In genomic region chr14:25751067-25751466, GRCm38 (mm10) we compare ENCODE assay signal across 23 mouse cellular contexts. TPM values are rescaled to one million over a fixed set of nuclear protein-coding genes. Genes with fewer than 3 reads are reported as not detected.
DNase-seq lines count a peak whose midpoint lies in the region; ATAC-seq lines count a peak whose summit lies in the region.
"Had no signal": no experiment of that assay in that cellular context is flagged by ENCODE, and none has a peak within 500 bp of the region (broad histone marks: within the 10 kb centered on the region; RNA-seq: fewer than 3 reads in every experiment).

No protein-coding gene starts in this region.

- peak overlapping the region; percentile 62 for H3K27ac ChIP-seq in embryonic facial prominence, embryonic 13.5 days
- no peak overlapping the region for H3K27ac ChIP-seq in embryonic facial prominence, embryonic 10.5 days (replicated peaks)
- H3K27ac ChIP-seq in heart, embryonic 15.5 days: peak overlapping the region; percentile 33; the same call in 1 of the 2 replicates
- peak overlapping the region; percentile 8; the same call in 1 of the 2 replicates for H3K27ac ChIP-seq in limb, embryonic 13.5 days
- H3K27ac ChIP-seq: forebrain, embryonic 10.5 days; hindbrain, embryonic 12.5 days; kidney, postnatal 0 days; macrophage; midbrain, embryonic 15.5 days; neural tube, embryonic 13.5 days; stomach, embryonic 15.5 days had no signal

- peaks cover 59% of the 10 kb centered on the region for H3K36me3 ChIP-seq in embryonic facial prominence, embryonic 13.5 days
- peaks cover 57% of the 10 kb centered on the region for H3K36me3 ChIP-seq in embryonic facial prominence, embryonic 10.5 days (replicated peaks)
- H3K36me3 ChIP-seq in heart, embryonic 15.5 days: peaks cover 30% of the 10 kb centered on the region; the same call in 1 of the 2 replicates
- H3K36me3 ChIP-seq in limb, embryonic 13.5 days: peaks cover 62% of the 10 kb centered on the region
- H3K36me3 ChIP-seq: midbrain, embryonic 15.5 days; stomach, embryonic 15.5 days had no signal

- no peak overlapping the region for H3K4me3 ChIP-seq in embryonic facial prominence, embryonic 13.5 days
- no peak overlapping the region for H3K4me3 ChIP-seq in embryonic facial prominence, embryonic 10.5 days
- H3K4me3 ChIP-seq in heart, embryonic 15.5 days: no peak overlapping the region
- H3K4me3 ChIP-seq in limb, embryonic 13.5 days: no peak overlapping the region
- H3K4me3 ChIP-seq: forebrain, embryonic 10.5 days; hindbrain, embryonic 12.5 days; midbrain, embryonic 15.5 days; neural tube, embryonic 13.5 days; stomach, embryonic 15.5 days had no signal

- H3K9ac ChIP-seq in embryonic facial prominence, embryonic 13.5 days: no peak overlapping the region
- no peak overlapping the region for H3K9ac ChIP-seq in heart, embryonic 15.5 days
- no peak overlapping the region for H3K9ac ChIP-seq in limb, embryonic 13.5 days
- H3K9ac ChIP-seq: hindbrain, embryonic 12.5 days; midbrain, embryonic 15.5 days; neural tube, embryonic 13.5 days; stomach, embryonic 15.5 days had no signal

- no peaks in the 10 kb centered on the region for H3K9me3 ChIP-seq in embryonic facial prominence, embryonic 13.5 days
- no peaks in the 10 kb centered on the region for H3K9me3 ChIP-seq in embryonic facial prominence, embryonic 10.5 days
- no peaks in the 10 kb centered on the region for H3K9me3 ChIP-seq in heart, embryonic 15.5 days (replicated peaks)
- no peaks in the 10 kb centered on the region for H3K9me3 ChIP-seq in limb, embryonic 13.5 days
- H3K9me3 ChIP-seq: forebrain, embryonic 10.5 days; hindbrain, embryonic 12.5 days; midbrain, embryonic 15.5 days; neural tube, embryonic 13.5 days; stomach, embryonic 15.5 days had no signal

- H3K4me1 ChIP-seq in embryonic facial prominence, embryonic 13.5 days: peaks cover 72% of the 10 kb centered on the region
- H3K4me1 ChIP-seq in embryonic facial prominence, embryonic 10.5 days: peaks cover 65% of the 10 kb centered on the region
- H3K4me1 ChIP-seq in heart, embryonic 15.5 days (replicated peaks): peaks cover 82% of the 10 kb centered on the region
- peaks cover 75% of the 10 kb centered on the region for H3K4me1 ChIP-seq in limb, embryonic 13.5 days

- no peak overlapping the region for H3K4me2 ChIP-seq in embryonic facial prominence, embryonic 13.5 days
- no peak overlapping the region for H3K4me2 ChIP-seq in heart, embryonic 15.5 days
- H3K4me2 ChIP-seq in limb, embryonic 13.5 days (replicated peaks): no peak overlapping the region
- H3K4me2 ChIP-seq: hindbrain, embryonic 12.5 days; midbrain, embryonic 15.5 days; neural tube, embryonic 13.5 days; stomach, embryonic 15.5 days had no signal

- ATAC-seq in embryonic facial prominence, embryonic 13.5 days (ENCODE audit: insufficient number of reproducible peaks, insufficient read depth, low FRiP score, low TSS enrichment, low read depth): no peak
- ATAC-seq in heart, embryonic 15.5 days (replicated peaks; ENCODE audit: insufficient number of reproducible peaks, insufficient read depth, low FRiP score, low read depth): no peak
- no peak for ATAC-seq in limb, embryonic 13.5 days (ENCODE audit: low FRiP score, low read depth)
- ATAC-seq: activated CD4-positive, CD25-positive, alpha-beta regulatory T cell, adult 4 months; forebrain, embryonic 16.5 days; midbrain, embryonic 15.5 days had no signal

- no peaks in the 10 kb centered on the region for H3K27me3 ChIP-seq in embryonic facial prominence, embryonic 13.5 days
- no peaks in the 10 kb centered on the region for H3K27me3 ChIP-seq in embryonic facial prominence, embryonic 10.5 days (replicated peaks; ENCODE audit: low read depth, poor library complexity, severe bottlenecking)
- no peaks in the 10 kb centered on the region for H3K27me3 ChIP-seq in heart, embryonic 15.5 days
- no peaks in the 10 kb centered on the region for H3K27me3 ChIP-seq in limb, embryonic 13.5 days
- H3K27me3 ChIP-seq: hindbrain, embryonic 12.5 days; midbrain, embryonic 15.5 days; neural tube, embryonic 13.5 days; stomach, embryonic 15.5 days had no signal

- no peak for DNase-seq in embryonic facial prominence, embryonic 10.5 days (ENCODE audit: low spot score)
- DNase-seq in heart, adult 9 months (ENCODE audit: low spot score in 2 of 2): no peak
- DNase-seq in adipocyte (ENCODE audit: low spot score): peak; percentile 69
- DNase-seq in frontal cortex, adult 2 months (ENCODE audit: extremely low spot score in 1 of 2, low spot score in 1 of 2): no peak
- DNase-seq: cerebellum, adult 8-10 months; cerebellum, postnatal 36 days; embryo, embryonic 11 days; heart, postnatal 14 days; kidney, adult 2 months; right cerebral cortex, postnatal 4 days; thymus, postnatal 25 days had no signal

- 91% methylated on average over 5 of the region's 5 CpGs for WGBS in embryonic facial prominence, embryonic 13.5 days
- 93% methylated on average over 5 of the region's 5 CpGs for WGBS in embryonic facial prominence, embryonic 10.5 days
- WGBS in heart, embryonic 15.5 days: 79% methylated on average over 5 of the region's 5 CpGs
- 89% methylated on average over 5 of the region's 5 CpGs for WGBS in limb, embryonic 13.5 days

RNA-seq across cellular contexts. Expression of gene Zcchc24, which starts 17.8 kb away (rescaled TPM):
- polyA plus RNA-seq in embryonic facial prominence, embryonic 13.5 days (2015; fragmentation: Nextera tagmentation; extraction: Ambion mirVana): 29.4 and 32.7 TPM in 2 replicates
- 12.9 and 15.2 TPM in 2 replicates for polyA plus RNA-seq in embryonic facial prominence, embryonic 10.5 days (2016; fragmentation: Nextera tagmentation; extraction: Ambion mirVana)
- 22.4 and 26.8 TPM in 2 replicates for polyA plus RNA-seq in heart, embryonic 15.5 days (2015; fragmentation: Nextera tagmentation; extraction: Ambion mirVana)
- 34.7 and 37.6 TPM in 2 replicates for polyA plus RNA-seq in limb, embryonic 13.5 days (2015; fragmentation: Nextera tagmentation; extraction: Ambion mirVana)
- polyA plus RNA-seq in frontal cortex, adult 2 months (2012; rRNA removed): 46.0 and 46.3 TPM in 2 replicates

RNA-seq across cellular contexts. Expression of gene Ppif, which starts 57.1 kb away (rescaled TPM):
- polyA plus RNA-seq in embryonic facial prominence, embryonic 13.5 days (2015; fragmentation: Nextera tagmentation; extraction: Ambion mirVana): 31.4 and 34.1 TPM in 2 replicates
- 76.6 and 77.0 TPM in 2 replicates for polyA plus RNA-seq in embryonic facial prominence, embryonic 10.5 days (2016; fragmentation: Nextera tagmentation; extraction: Ambion mirVana)
- polyA plus RNA-seq in heart, embryonic 15.5 days (2015; fragmentation: Nextera tagmentation; extraction: Ambion mirVana): 102 and 108 TPM in 2 replicates
- polyA plus RNA-seq in limb, embryonic 13.5 days (2015; fragmentation: Nextera tagmentation; extraction: Ambion mirVana): 31.8 and 34.4 TPM in 2 replicates
- polyA plus RNA-seq in frontal cortex, adult 2 months (2012; rRNA removed): 48.2 and 56.4 TPM in 2 replicates
